Mouse (Mus musculus): ENCODE data around the gene Cmss1.

DNA sequence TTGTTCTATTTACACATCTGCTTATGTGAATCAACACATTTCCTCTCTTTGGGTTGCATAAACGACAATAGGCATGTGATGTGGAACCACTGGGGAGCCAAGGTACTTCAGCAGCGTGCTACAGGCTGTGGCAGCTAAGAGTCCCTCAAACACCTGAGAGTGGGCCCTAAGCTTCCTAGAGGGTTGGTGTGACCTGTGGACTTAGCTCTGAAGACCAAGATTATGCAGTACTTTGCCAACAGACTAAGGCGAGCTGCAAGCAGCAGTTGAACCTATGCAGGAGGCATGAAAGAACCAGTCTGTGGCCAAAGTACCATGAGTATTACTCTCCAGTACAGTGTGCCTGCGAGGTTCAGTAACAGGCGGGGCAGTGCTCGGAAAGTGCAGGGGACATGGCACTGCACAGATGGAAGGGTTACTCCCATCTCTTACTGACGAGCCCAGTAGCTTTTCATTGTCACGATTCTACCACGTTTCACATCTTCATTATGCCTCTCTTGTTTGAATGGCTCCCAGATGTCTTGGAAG is 141.2 kb downstream of the Cmss1 start:
- TF ChIP-seq POLR2A (IDR thresholded peaks at IDR 0.05; ENCODE audit: borderline replicate concordance, low read depth, low read length), result no peak
- TF ChIP-seq CTCF (IDR thresholded peaks at IDR 0.05; ENCODE audit: low read depth, low read length), result no peak

Measured in bone marrow macrophage, adult 2 months (primary cell).